Mouse (Mus musculus) stomach, postnatal 0 days (tissue): ENCODE measurements at regions not wholly inside any gene's neighbourhood (a gene's known extent, or its start where the extent isn't known, plus 50 kb on each side); places are given as distances from the start of the nearest gene placed in this dataset.

Experiments
- ATAC-seq: fragments of 200-750 bp; cut with Nextera tagmentation; 2 replicates; pipeline ENCODE4 v1.8.0; 2017; ENCODE audit not compliant: low FRiP score, low TSS enrichment
- DNase-seq: peaks from one replicate; pipeline ENCODE4 v3.0.0-alpha.2; 2016; ENCODE audit warnings: low spot score
- H3K27ac ChIP-seq: fragments of 300-500 bp; sonication (generic); replicated peaks from 2 replicates; pipeline ENCODE4 v1.5.1; 2014; ENCODE audit warnings: mild to moderate bottlenecking, control low read depth
- H3K27me3 ChIP-seq: fragments of 300-500 bp; sonication (generic); 2 replicates; pipeline ENCODE4 v1.6.1; 2014; ENCODE audit warnings: low read length; ENCODE audit not compliant: control insufficient read depth, insufficient read depth
- H3K36me3 ChIP-seq: fragments of 300-500 bp; sonication (generic); 2 replicates; pipeline ENCODE4 v1.6.1; 2014; ENCODE audit warnings: low read length, mixed read lengths; ENCODE audit not compliant: control insufficient read depth, insufficient read depth
- H3K4me1 ChIP-seq: fragments of 300-500 bp; sonication (generic); replicated peaks from 2 replicates; pipeline ENCODE4 v1.6.1; 2014; ENCODE audit warnings: antibody characterized with exemption; ENCODE audit not compliant: control insufficient read depth, insufficient read depth
- H3K4me2 ChIP-seq: fragments of 300-500 bp; sonication (generic); replicated peaks from 2 replicates; pipeline ENCODE4 v1.6.1; 2014; ENCODE audit warnings: low read depth, mild to moderate bottlenecking, control low read depth, moderate library complexity
- H3K4me3 ChIP-seq: fragments of 300-500 bp; sonication (generic); 2 replicates; pipeline ENCODE4 v1.5.1; 2014; ENCODE audit warnings: low read depth, low read length, control low read depth
- H3K9ac ChIP-seq: fragments of 300-500 bp; sonication (generic); 2 replicates; pipeline ENCODE4 v1.6.1; 2014; ENCODE audit warnings: mild to moderate bottlenecking, low read length, control low read depth, mixed read lengths
- H3K9me3 ChIP-seq: fragments of 300-500 bp; sonication (generic); 2 replicates; pipeline ENCODE4 v1.6.1; 2016; ENCODE audit warnings: low read length; ENCODE audit not compliant: control insufficient read depth
- CTCF ChIP-seq: IDR thresholded peaks from 2 replicates; pipeline ENCODE4 v1.5.1; 2016; ENCODE audit warnings: antibody characterized with exemption, low read depth, mild to moderate bottlenecking, moderate library complexity
- EP300 ChIP-seq: optimal IDR thresholded peaks from 2 replicates; pipeline ENCODE3; 2016; ENCODE audit warnings: antibody characterized with exemption
- WGBS: fragments of 180-500 bp; shearing (Covaris S2); extraction: QIAGEN DNeasy Blood & Tissue Kit; methylation state at CpG from one replicate; pipeline ENCODE4 v1.1.7; 2014; 5-methylcytosine and 5-hydroxymethylcytosine counted together

- H3K9me3 ChIP-seq, result no peaks in the 10 kb centered on the region
- no peak for TF ChIP-seq CTCF
- H3K4me3 ChIP-seq, result no peak overlapping the region
- no peak overlapping the region for H3K27ac ChIP-seq
- 90% methylated on average over 4 of the region's 4 CpGs for WGBS
- no peaks in the 10 kb centered on the region for H3K36me3 ChIP-seq
- ATAC-seq (no peak), DNase-seq (no peak)
- H3K27me3 ChIP-seq, result no peaks in the 10 kb centered on the region
- H3K4me1 ChIP-seq, result no peaks in the 10 kb centered on the region
- no peak overlapping the region for H3K4me2 ChIP-seq
- no peak overlapping the region for H3K9ac ChIP-seq
These were observed 308.8 kb upstream of the Klf3 start for GRCm38 (mm10) chr5:64494429-64494828.

DNA sequence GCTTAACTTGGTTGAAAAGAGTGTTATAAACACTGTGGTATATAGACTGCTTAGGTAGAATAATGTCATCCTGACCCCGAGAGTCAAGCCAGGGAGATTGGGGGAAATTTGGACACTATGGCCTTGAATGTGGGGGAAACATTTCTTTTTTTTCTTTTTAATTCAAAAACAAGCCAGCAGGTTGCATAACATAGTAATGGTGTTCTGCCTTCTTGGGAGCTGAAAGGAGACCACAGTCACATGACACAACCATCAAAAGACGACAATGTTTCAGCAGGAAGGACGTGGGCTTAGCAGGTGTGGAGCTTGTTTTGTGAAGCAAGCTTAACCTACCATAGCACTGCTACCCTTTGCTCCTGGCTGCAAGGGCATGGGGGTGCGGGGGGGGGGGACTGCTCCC lies 306.3 kb upstream of the Klf3 start:
- Histone ChIP-seq H3K4me1 (no peaks in the 10 kb centered on the region; the same call in 1 of the 2 replicates), H3K27me3 (no peaks in the 10 kb centered on the region), H3K9me3 (no peaks in the 10 kb centered on the region), H3K4me2 (no peak overlapping the region), H3K9ac (no peak overlapping the region), H3K4me3 (no peak overlapping the region), H3K36me3 (no peaks in the 10 kb centered on the region), H3K27ac (no peak overlapping the region)
- DNase-seq, result no peak
- TF ChIP-seq EP300 (no peak), CTCF (no peak)
- 92% methylated on average over 4 of the region's 4 CpGs for WGBS
- ATAC-seq, result no peak

DNA sequence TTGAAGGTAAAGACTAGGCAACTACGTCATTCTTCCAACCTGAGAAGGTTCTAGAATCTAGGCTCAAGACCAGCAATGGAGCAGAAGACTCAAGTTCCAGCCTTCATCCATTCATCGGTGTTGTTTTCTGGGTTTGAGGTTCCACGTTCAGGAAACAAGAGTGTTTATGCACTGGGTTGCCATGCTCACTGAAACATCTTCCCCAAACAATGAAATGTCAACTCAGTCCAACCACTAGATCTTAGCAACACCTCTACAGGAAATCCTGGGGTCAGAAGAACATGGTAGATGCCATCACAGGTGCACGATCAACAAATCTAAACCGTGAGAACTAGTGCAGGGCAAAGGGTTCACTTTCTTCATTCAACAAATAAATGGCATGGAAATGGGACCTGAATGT lies 304.8 kb upstream of the Klf3 start:
- 88% methylated on average over 5 of the region's 5 CpGs for WGBS
- Histone ChIP-seq H3K4me2 (no peak overlapping the region), H3K9ac (no peak overlapping the region), H3K9me3 (no peaks in the 10 kb centered on the region), H3K4me1 (no peaks in the 10 kb centered on the region; the same call in 1 of the 2 replicates), H3K27ac (no peak overlapping the region), H3K4me3 (no peak overlapping the region), H3K36me3 (no peaks in the 10 kb centered on the region), H3K27me3 (no peaks in the 10 kb centered on the region)
- DNase-seq (no peak), ATAC-seq (no peak)
- TF ChIP-seq EP300, result no peak
- TF ChIP-seq CTCF, result no peak

- TF ChIP-seq EP300 (no peak), CTCF (no peak)
- 94% methylated on average over 3 of the region's 3 CpGs for WGBS
- no peaks in the 10 kb centered on the region; the same call in none of the 2 replicates for H3K4me1 ChIP-seq
These were observed 304.1 kb upstream of the Klf3 start for GRCm38 (mm10) chr5:64499131-64499530.

DNA sequence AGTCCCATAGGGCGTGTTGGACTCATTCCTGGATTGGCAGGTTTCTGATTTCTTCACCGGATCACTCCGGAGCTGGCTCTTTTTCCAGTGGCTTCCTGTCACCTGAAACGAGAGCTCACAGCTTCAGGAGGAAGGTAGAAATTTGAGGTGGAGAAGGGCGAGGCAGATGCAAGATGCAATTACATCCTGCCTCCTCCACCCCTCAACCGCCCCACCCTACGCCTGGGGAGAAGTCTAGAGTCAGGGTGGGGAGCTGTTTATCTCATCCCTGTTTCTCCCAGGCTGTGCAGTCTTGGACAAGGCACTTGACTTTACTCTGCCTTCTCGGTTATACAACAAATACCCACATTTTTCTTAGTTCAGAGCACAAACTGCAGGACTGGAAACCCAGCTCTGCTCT lies 302.8 kb upstream of the Klf3 start:
- H3K4me2 ChIP-seq, result no peak overlapping the region
- ATAC-seq (no peak), DNase-seq (peak; percentile 35)
- H3K4me3 ChIP-seq, result no peak overlapping the region
- no peak overlapping the region for H3K9ac ChIP-seq
- no peaks in the 10 kb centered on the region for H3K36me3 ChIP-seq
- 51% methylated on average over 8 of the region's 8 CpGs for WGBS
- TF ChIP-seq CTCF (no peak), EP300 (peak; percentile 49)
- H3K27me3 ChIP-seq, result no peaks in the 10 kb centered on the region
- peaks cover 2% of the 10 kb centered on the region for H3K4me1 ChIP-seq
- H3K9me3 ChIP-seq, result no peaks in the 10 kb centered on the region
- H3K27ac ChIP-seq, result peak overlapping the region; percentile 2; the same call in 1 of the 2 replicates

More at GRCm38 (mm10) chr5:64499131-64499530, 304.1 kb upstream of the Klf3 start:
- H3K27ac ChIP-seq, result no peak overlapping the region
- no peak for ATAC-seq
- no peaks in the 10 kb centered on the region for H3K9me3 ChIP-seq
- no peaks in the 10 kb centered on the region for H3K36me3 ChIP-seq
- H3K4me3 ChIP-seq, result no peak overlapping the region
- H3K9ac ChIP-seq, result no peak overlapping the region
- H3K27me3 ChIP-seq, result no peaks in the 10 kb centered on the region
- no peak for DNase-seq
- H3K4me2 ChIP-seq, result no peak overlapping the region

DNA sequence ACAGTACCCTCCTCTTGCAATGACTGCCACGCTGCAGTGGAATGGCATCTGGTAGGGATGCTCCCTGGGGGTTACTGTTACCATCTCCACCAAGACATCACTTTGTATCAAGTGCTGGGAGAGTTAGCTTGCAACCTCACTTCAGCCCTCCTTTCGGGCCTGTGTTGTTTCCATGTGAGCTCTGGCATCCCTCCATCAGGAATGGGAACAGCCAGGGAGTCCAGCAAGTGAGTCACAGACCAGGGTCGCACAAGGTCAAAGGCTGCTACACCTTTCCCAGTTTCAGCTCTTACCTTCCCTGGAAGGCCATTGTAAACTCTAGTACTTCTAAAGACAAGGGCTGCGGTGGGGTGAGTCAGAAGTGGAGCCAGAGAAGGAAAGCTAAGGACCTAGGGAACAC lies 302.3 kb upstream of the Klf3 start:
- Histone ChIP-seq H3K27me3 (no peaks in the 10 kb centered on the region), H3K36me3 (no peaks in the 10 kb centered on the region), H3K4me3 (no peak overlapping the region), H3K4me1 (peaks cover 2% of the 10 kb centered on the region), H3K27ac (peak overlapping the region; percentile 2; the same call in 1 of the 2 replicates), H3K9ac (no peak overlapping the region), H3K9me3 (no peaks in the 10 kb centered on the region), H3K4me2 (no peak overlapping the region)
- 67% methylated on average over 4 of the region's 4 CpGs for WGBS
- ATAC-seq, result no peak
- no peak for TF ChIP-seq EP300
- no peak for TF ChIP-seq CTCF
- peak; percentile 40 for DNase-seq
